Mouse (Mus musculus) MEL (cell line): Measurements from ENCODE around the gene Peli1.

Source experiments
- KAT2A ChIP-seq: conservative IDR thresholded peaks from 2 replicates; pipeline ENCODE4 v1.6.1; 2012; ENCODE audit warnings: low read depth, low read length, improper control_type of control experiment, inconsistent platforms
- RAD21 ChIP-seq: IDR thresholded peaks from 2 replicates; pipeline ENCODE4 v1.6.1; 2011; ENCODE audit warnings: mild to moderate bottlenecking, low read depth, low read length, improper control_type of control experiment

GRCm38 (mm10) chr11:21062071-21062470 lies 29.0 kb upstream of the Peli1 start:
- TF ChIP-seq RAD21 (no peak), KAT2A (no peak)
